Mouse (Mus musculus) thymus, adult 2 months (tissue): ENCODE measurements at regions not wholly inside any gene's neighbourhood (a gene's known extent, or its start where the extent isn't known, plus 50 kb on each side); places are given as distances from the start of the nearest gene placed in this dataset.
A peak's percentile ranks its signal among the peaks of the same experiment; 100 is the strongest.

Experiments used
- DNase-seq: peaks from one replicate; pipeline ENCODE4 v3.0.0; 2021
- H3K27ac ChIP-seq: fragments of 200-500 bp; 2 replicates; pipeline ENCODE4 v1.5.1; 2012; ENCODE audit warnings: low read length, control low read depth; ENCODE audit not compliant: control insufficient read depth, insufficient read depth
- H3K27me3 ChIP-seq: fragments of 200-500 bp; 2 replicates; pipeline ENCODE4 v1.6.1; 2012; ENCODE audit warnings: mild to moderate bottlenecking, low read length, moderate library complexity, mixed read lengths; ENCODE audit not compliant: control insufficient read depth, insufficient read depth
- H3K36me3 ChIP-seq: fragments of 200-500 bp; 2 replicates; pipeline ENCODE4 v1.6.1; 2012; ENCODE audit warnings: mild to moderate bottlenecking, low read length, moderate library complexity; ENCODE audit not compliant: control insufficient read depth, insufficient read depth
- H3K4me1 ChIP-seq: fragments of 200-500 bp; replicated peaks from 2 replicates; pipeline ENCODE4 v1.6.1; 2012; ENCODE audit warnings: low read length; ENCODE audit not compliant: control insufficient read depth, insufficient read depth
- H3K4me3 ChIP-seq: fragments of 200-500 bp; 2 replicates; pipeline ENCODE4 v1.5.1; 2012; ENCODE audit warnings: mild to moderate bottlenecking, low read length, control low read depth, moderate library complexity; ENCODE audit not compliant: control insufficient read depth, insufficient read depth
- CTCF ChIP-seq: fragments of 200-500 bp; IDR thresholded peaks from 2 replicates; pipeline ENCODE4 v1.5.1; 2012; ENCODE audit warnings: mild to moderate bottlenecking, control low read depth, low read length, moderate library complexity, borderline replicate concordance; ENCODE audit not compliant: control insufficient read depth, poor library complexity, insufficient read depth; ENCODE audit errors: extremely low read depth
- POLR2A ChIP-seq: fragments of 200-500 bp; IDR thresholded peaks from 2 replicates; pipeline ENCODE4 v1.6.1; 2012; ENCODE audit warnings: mild to moderate bottlenecking, low read length, control low read depth, moderate library complexity; ENCODE audit not compliant: control insufficient read depth, poor library complexity, insufficient read depth; ENCODE audit errors: extremely low read depth
- WGBS: fragments of 180-500 bp; shearing (Covaris S2); methylation state at CpG from one replicate; pipeline ENCODE4 v1.1.7; 2018; 5-methylcytosine and 5-hydroxymethylcytosine counted together

DNA sequence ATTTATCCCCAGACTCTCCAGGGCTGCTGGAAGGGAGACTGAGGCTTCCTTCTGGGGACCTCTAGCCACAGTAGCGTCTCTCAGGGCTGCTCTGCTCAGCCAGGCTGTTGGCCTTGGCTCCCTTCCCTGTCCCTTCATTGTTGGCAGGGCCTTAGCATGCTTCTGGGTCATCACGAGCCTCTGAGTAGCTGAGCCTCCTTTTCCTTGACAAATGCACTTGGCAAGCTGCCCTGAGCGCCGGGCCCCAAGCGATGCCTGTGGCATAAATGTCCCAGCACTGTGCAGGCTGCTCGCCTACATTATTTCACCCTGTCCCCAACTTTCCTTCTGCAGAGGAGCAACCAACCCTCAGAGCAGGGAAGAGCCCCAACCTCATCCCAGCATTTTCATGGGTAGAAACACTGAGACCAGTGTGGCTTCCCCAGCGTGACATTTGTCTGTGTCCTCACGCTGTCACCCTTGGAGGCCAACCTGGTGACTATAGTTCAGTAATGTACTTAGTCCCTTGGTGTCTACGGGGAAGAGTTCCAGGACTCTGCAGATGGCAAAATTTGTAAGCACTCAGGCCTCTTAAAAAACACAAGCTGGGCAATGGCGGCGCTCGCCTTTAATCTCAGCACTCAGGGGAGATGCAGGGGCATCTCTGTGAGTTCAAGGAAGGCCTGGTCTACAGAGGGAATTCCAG is 83.7 kb upstream of the Lrpap1 start:
- 83% methylated on average over 12 of the region's 12 CpGs for WGBS
- no peaks in the 10 kb centered on the region for H3K36me3 ChIP-seq
- DNase-seq, result no peak
- no peak overlapping the region for H3K27ac ChIP-seq
- H3K4me1 ChIP-seq, result peaks cover 3% of the 10 kb centered on the region
- H3K27me3 ChIP-seq, result no peaks in the 10 kb centered on the region
- TF ChIP-seq POLR2A (no peak), CTCF (no peak)
- no peak overlapping the region for H3K4me3 ChIP-seq

DNA sequence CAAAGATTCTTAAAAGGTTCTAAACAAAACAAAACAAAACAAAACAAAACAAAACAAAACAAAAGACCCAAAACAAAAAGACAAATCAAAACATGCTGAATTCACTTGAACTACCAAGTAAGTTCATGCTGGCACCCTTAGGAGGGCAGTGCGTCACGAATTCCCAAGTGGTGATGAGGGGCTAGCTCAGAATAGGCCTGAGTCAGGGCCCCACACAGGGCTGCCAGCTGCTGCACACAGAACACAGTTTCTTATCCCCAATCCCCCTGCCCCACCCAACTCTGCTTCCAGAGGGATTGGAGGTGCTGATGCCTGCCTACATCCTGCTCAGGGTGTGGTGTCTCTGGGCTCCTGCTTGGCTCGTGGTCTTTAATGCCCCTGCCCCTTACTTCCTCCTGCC is 80.3 kb upstream of the Lrpap1 start:
- Histone ChIP-seq H3K4me3 (no peak overlapping the region), H3K4me1 (peaks cover 15% of the 10 kb centered on the region), H3K36me3 (no peaks in the 10 kb centered on the region), H3K27ac (no peak overlapping the region), H3K27me3 (no peaks in the 10 kb centered on the region)
- TF ChIP-seq CTCF (no peak), POLR2A (no peak)
- 61% methylated on average over 3 of the region's 3 CpGs for WGBS
- DNase-seq, result no peak

DNA sequence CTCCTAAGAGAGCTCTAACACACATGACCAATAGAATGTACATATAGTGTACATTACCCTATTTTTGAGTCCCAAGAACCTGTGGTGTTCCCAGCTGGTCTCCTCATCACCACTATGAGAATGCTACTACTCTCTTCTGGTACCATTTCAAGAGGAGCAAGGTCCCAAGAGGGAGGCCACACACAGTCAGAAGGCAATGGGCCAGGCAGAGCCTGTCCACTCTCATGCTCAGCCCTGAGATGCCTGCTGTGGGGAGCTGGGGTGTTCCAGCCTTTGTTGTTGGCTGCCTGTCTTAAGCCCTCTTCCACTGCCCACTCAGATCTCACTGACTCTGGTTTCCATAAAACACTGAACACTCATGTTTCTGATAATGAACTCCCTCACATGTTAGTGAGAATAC is 79.7 kb upstream of the Lrpap1 start:
- Histone ChIP-seq H3K27ac (no peak overlapping the region), H3K4me3 (no peak overlapping the region), H3K4me1 (peaks cover 15% of the 10 kb centered on the region), H3K36me3 (no peaks in the 10 kb centered on the region), H3K27me3 (no peaks in the 10 kb centered on the region)
- TF ChIP-seq POLR2A, result no peak
- TF ChIP-seq CTCF, result no peak
- DNase-seq, result no peak

DNA sequence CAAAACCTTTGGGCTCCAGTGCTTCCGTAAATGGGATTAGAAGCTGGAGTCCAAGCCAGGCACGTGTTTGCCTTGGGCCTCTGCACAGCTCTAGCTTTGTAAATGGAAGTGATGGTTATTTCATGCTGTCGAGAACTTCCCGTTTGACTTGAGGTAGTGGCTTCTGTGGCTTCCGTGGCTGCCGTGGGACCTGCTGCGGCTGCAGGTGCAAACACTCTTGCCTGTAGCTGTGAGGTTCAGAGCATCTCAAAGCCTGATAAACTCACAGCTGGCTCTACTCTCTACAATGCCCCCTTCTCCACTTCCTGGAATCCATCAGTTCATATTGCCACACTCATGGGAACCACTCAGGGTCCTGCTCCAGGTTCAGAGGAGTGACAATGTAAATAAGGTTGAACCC is 77.9 kb upstream of the Lrpap1 start:
- 10% methylated on average over 7 of the region's 7 CpGs for WGBS
- TF ChIP-seq POLR2A (no peak), CTCF (no peak)
- Histone ChIP-seq H3K4me1 (peaks cover 20% of the 10 kb centered on the region), H3K36me3 (no peaks in the 10 kb centered on the region), H3K4me3 (no peak overlapping the region), H3K27me3 (no peaks in the 10 kb centered on the region), H3K27ac (no peak overlapping the region)
- peak; percentile 56 for DNase-seq

- Histone ChIP-seq H3K27ac (no peak overlapping the region), H3K4me1 (0 out of 2 replicates have a peak, but pooled peaks cover 5% of the 10 kb centered on the region), H3K27me3 (no peaks in the 10 kb centered on the region), H3K4me3 (no peak overlapping the region), H3K36me3 (no peaks in the 10 kb centered on the region)
- DNase-seq, result peak; percentile 26
- no peak; the same call in 1 of the 2 replicates for TF ChIP-seq CTCF
- no peak for TF ChIP-seq POLR2A
- WGBS, result 78% methylated on average over 4 of the region's 4 CpGs
Measured at GRCm38 (mm10) chr5:35177332-35177731, 71.8 kb upstream of the Lrpap1 start.

- Histone ChIP-seq H3K27me3 (no peaks in the 10 kb centered on the region), H3K4me1 (0 out of 2 replicates have a peak, but pooled peaks cover 5% of the 10 kb centered on the region), H3K36me3 (no peaks in the 10 kb centered on the region), H3K27ac (no peak overlapping the region), H3K4me3 (no peak overlapping the region)
- TF ChIP-seq POLR2A, result no peak
- TF ChIP-seq CTCF, result no peak
- 40% methylated on average over 13 of the region's 13 CpGs for WGBS
- no peak for DNase-seq
Measured at GRCm38 (mm10) chr5:35176112-35176848, 70.7 kb upstream of the Lrpap1 start.
